In genomic region chr11:53903781-53904533, GRCm38 (mm10) we compare ENCODE assay signal across 8 mouse cellular contexts. TPM values are rescaled to one million over a fixed set of nuclear protein-coding genes. Genes with fewer than 3 reads are reported as not detected.
DNase-seq lines count a peak whose midpoint lies in the region; ATAC-seq lines count a peak whose summit lies in the region.
"Had no signal": no experiment of that assay in that cellular context is flagged by ENCODE, and none has a peak within 500 bp of the region (broad histone marks: within the 10 kb centered on the region; RNA-seq: fewer than 3 reads in every experiment).

No protein-coding gene starts in this region.

- DNase-seq in ZHBTc4 (ENCODE audit: low read depth, low spot score), result peak; percentile 94
- peak; percentile 60 for DNase-seq in embryo, embryonic 11 days
- DNase-seq in lung, postnatal 4 days, result peak; percentile 64 to 84
- DNase-seq in left cerebral cortex, postnatal 25 days (ENCODE audit: low spot score in 2 of 2), result no peak
- no peak for DNase-seq in spleen, adult 18-20 months
- DNase-seq in gastrocnemius, adult 18-20 months (ENCODE audit: low spot score), result no peak

- 21% methylated on average over 16 of the region's 16 CpGs for WGBS in kidney, embryonic 15.5 days

- H3K9ac ChIP-seq in kidney, embryonic 15.5 days, result no peak overlapping the region

- peak overlapping the region; percentile 62 for H3K27ac ChIP-seq in kidney, embryonic 15.5 days
- H3K27ac ChIP-seq: macrophage had no signal

- no peaks in the 10 kb centered on the region for H3K36me3 ChIP-seq in kidney, embryonic 15.5 days

- peak overlapping the region; percentile 29 for H3K4me2 ChIP-seq in kidney, embryonic 15.5 days

- peak; percentile 86 for ATAC-seq in kidney, embryonic 15.5 days (replicated peaks; ENCODE audit: low FRiP score)

- H3K4me1 ChIP-seq in kidney, embryonic 15.5 days, result peaks cover 20% of the 10 kb centered on the region

- H3K4me3 ChIP-seq in kidney, embryonic 15.5 days (replicated peaks), result no peak overlapping the region

- no peaks in the 10 kb centered on the region for H3K27me3 ChIP-seq in kidney, embryonic 15.5 days

- intact Hi-C loops in left cerebral cortex, postnatal 25 days (cut with DNase I), result no loop called here

- no peaks in the 10 kb centered on the region for H3K9me3 ChIP-seq in kidney, embryonic 15.5 days (replicated peaks)

RNA-seq across cellular contexts. Expression of gene Slc22a5, which starts 12.5 kb away (rescaled TPM):
- 12.6 and 14.1 TPM in 2 replicates for polyA plus RNA-seq in kidney, embryonic 15.5 days (2015; fragmentation: Nextera tagmentation; extraction: Ambion mirVana)
- 1 to 10 TPM; 7.8 to 8.2 TPM for total RNA-seq in left cerebral cortex, postnatal 25 days (2021)
- total RNA-seq in gastrocnemius, adult 18-20 months (2021), result 1 to 10 TPM; 7.1 to 9.3 TPM

RNA-seq across cellular contexts. Expression of gene Gm12216, which starts 44.9 kb away (rescaled TPM):
- polyA plus RNA-seq in kidney, embryonic 15.5 days (2015; fragmentation: Nextera tagmentation; extraction: Ambion mirVana), result 1.3 and 1.6 TPM in 2 replicates
- total RNA-seq in left cerebral cortex, postnatal 25 days (2021), result 1 to 10 TPM; 2.2 to 3.5 TPM
- total RNA-seq in gastrocnemius, adult 18-20 months (2021), result 1 to 10 TPM in 1 of 2 experiments, under 1 TPM in 1; 0.84 to 2.1 TPM

Comparison
In these comparisons a context has a peak if more than half of its experiments do, and no peak if none do; other contexts are left out.
1. DNase-seq: peak in ZHBTc4 (single experiment), embryo, embryonic 11 days (single experiment) and lung, postnatal 4 days (2 of 2); none in left cerebral cortex, postnatal 25 days (0 of 2), spleen, adult 18-20 months (0 of 2) and gastrocnemius, adult 18-20 months (single experiment).